Mouse (Mus musculus) left cerebral cortex, postnatal 14 days (tissue): ENCODE data around the gene Tmem62. TPM values are rescaled to one million over a fixed set of nuclear protein-coding genes. Genes with fewer than 3 reads are reported as not detected.
A peak's percentile ranks its signal among the peaks of the same experiment; 100 is the strongest.

Source experiments
- DNase-seq, 2 experiments: peaks; one replicate each; pipeline ENCODE4 v3.0.0; 2021 to 2022; ENCODE audit warnings: low spot score in 2 of 2, mixed read lengths in 1 of 2
- intact Hi-C: fragments of 180-260 bp; cut with DNase I; formaldehyde crosslinking; loops from one replicate; pipeline ENCODE4 v1.15.1; 2025
- microRNA-seq, 2 experiments: library from miRNA; unstranded; fragments of <30 nt; microRNA quantifications; one replicate each; pipeline ENCODE4 v1.2.0; 2022
- total RNA-seq, 2 experiments: library from RNA; stranded (reverse); gene quantifications; 2 replicates each; pipeline ENCODE4 v1.2.3; 2021

The Tmem62 gene
- total RNA-seq, 2 experiments from 2014 or later = 23.9 to 24.4 TPM

DNA sequence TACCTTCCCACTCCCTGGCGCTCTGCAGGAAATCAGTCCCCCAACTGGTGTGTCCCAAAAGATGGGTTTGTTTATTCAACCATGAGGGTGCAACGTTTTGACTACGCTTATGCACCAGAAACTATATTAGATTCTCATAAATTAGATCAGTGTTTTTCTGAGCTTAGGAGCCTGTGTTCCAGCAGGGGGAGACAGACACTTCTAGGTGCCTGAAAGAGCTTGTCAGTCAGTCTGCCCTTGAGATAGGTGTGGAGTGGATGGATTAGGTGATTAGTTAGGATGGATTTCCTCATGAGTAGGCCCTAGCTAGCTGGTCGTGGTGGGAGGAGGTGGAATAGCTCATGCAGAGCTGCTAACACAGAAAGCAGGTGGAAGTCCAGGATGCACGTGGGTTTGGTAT lies 64.3 kb downstream of the Tmem62 start:
- intact Hi-C loops = loop anchor here (2.0 kb wide), 1 partner anchor 62 kb away; no protein-coding TSS in a partner anchor
- DNase-seq = peak; percentile 53 to 55

DNA sequence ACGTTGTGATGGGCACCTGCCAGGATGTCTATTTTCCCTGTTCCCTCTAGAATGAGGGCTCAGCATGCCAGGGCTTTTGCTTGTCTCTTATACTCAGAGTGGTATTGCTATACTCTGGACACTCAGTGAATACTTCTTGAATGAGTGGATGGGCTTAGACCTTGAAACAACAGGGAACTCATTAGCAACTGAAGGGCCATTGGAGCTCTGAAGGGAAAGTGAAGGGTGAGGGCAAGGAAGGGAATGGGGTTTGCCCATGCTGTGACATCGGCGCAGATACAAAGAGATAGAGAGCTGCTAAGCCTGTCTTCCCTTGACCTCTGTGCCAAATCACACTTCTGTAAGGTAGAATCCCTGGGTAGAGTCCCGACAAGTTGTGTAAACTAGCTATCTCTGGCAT lies 68.8 kb downstream of the Tmem62 start:
- intact Hi-C loops = no loop called here

DNA sequence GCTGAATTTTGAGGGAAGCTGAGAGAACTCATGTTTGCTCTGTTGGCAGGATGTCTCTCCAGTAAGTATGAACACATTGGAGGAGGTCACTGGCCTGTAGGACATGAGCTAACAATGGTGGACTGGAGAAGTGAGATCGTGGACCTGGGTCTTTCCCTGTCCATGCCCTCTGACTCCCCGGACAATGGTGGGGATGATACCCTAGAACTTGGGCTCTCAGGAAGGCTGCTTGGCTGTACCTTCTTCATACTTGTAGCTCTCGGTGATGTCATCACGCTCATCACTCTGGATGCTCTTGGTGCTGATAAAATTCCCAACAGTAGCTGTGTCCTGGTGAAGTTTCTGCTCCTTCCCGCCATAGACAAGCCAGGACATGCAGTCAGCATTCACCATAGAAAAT lies 75.4 kb downstream of the Tmem62 start:
- intact Hi-C loops = no loop called here
- no peak for DNase-seq

More for the DNA sequence above, 68.8 kb downstream of the Tmem62 start:
- DNase-seq = no peak

DNA sequence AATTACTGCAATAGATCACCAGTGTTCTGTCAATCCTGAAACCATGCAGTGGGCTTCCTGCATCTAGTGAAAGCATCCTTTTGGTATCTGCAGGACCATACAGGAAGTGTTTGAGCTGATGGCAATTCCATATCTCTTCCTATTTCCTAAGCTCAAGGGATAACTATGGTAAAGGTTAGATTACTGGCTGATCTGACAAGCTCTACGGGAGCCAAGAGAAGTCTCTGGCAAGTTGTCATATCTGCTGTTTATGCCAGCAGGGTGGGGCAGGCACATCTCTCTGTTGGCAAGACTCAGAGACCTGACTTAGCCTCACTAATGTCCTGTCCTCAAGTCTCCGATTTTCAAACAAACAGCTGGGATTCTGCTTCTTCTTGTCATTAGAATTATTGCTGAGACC lies 77.2 kb downstream of the Tmem62 start:
- intact Hi-C loops = no loop called here
- DNase-seq = no peak

DNA sequence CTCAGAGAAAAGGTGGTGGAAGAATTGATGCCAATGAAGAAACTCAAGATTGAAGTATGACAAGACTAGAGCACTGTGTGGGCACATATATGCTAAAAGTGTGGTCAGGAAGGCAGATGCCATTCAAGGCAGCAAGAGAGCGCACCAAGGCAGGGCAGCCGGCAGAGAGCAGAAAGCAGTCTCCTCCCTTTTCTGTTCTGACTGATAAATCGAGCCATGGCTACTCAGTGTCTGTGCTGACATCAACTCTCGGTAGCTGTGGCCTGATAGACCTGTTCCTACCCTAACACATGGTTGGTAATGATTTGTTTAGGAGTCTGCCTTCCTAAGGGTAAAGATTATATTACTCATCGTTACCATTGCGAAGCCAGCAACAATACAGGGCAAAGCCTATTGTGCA lies 79.1 kb downstream of the Tmem62 start:
- intact Hi-C loops = no loop called here
- no peak for DNase-seq

Small RNAs within 50 kb of the gene (microRNA-seq; reads per million reads assigned to microRNA genes)
- gene Gm44325 = 0 to 0.67 reads per million in 2 experiments

Other genes with a start within 250 kb of the Tmem62 start
- 10 to 100 TPM; 18.7 to 25.7 TPM for gene Cdan1, start 126.9 kb upstream of the Tmem62 start, total RNA-seq
- gene Ttbk2, start 126.4 kb upstream of the Tmem62 start, total RNA-seq = 10 to 100 TPM; 67.2 to 70.6 TPM
- gene Ubr1, start 6.3 kb upstream of the Tmem62 start, total RNA-seq = 10 to 100 TPM; 39.3 to 40.4 TPM
- gene Ccndbp1, start 31.4 kb downstream of the Tmem62 start, total RNA-seq = 10 to 100 TPM; 53.7 to 57.9 TPM
- gene Epb42, start 60.1 kb downstream of the Tmem62 start, total RNA-seq = under 1 TPM in 1 of 2 experiments, not detected in 1; 0.13 TPM
- not detected for gene Tgm5, start 108.8 kb downstream of the Tmem62 start, total RNA-seq
- under 1 TPM in 1 of 2 experiments, not detected in 1; 0.15 TPM for gene Tgm7, start 132.8 kb downstream of the Tmem62 start, total RNA-seq
- gene Adal, start 163.4 kb downstream of the Tmem62 start, total RNA-seq = 10 to 100 TPM; 13.7 to 20.1 TPM
- 1 to 10 TPM; 8.1 to 8.5 TPM for gene Lcmt2, start 163.6 kb downstream of the Tmem62 start, total RNA-seq
- gene Tubgcp4, start 193.6 kb downstream of the Tmem62 start, total RNA-seq = 10 to 100 TPM; 38.0 to 38.1 TPM
- 1 to 10 TPM; 6.1 to 6.3 TPM for gene Zscan29, start 194.1 kb downstream of the Tmem62 start, total RNA-seq